Mouse (Mus musculus): ENCODE measurements around the gene Zfyve26. TPM values are rescaled to one million over a fixed set of nuclear protein-coding genes. Genes with fewer than 3 reads are reported as not detected.

The Zfyve26 gene
- polyA plus RNA-seq, 1 experiment from 2014 or later, result 19.4 TPM

GRCm38 (mm10) chr12:79292874-79293273 is 3.2 kb downstream of the Zfyve26 start:
- no peak overlapping the region for H3K4me2 ChIP-seq (replicated peaks; ENCODE audit: low read depth, low read length)
- no peak overlapping the region for H3K4me3 ChIP-seq (ENCODE audit: low read length)
- no peak overlapping the region for H3K9ac ChIP-seq (ENCODE audit: low read depth, low read length)
- WGBS, result 82% methylated on average over 6 of the region's 6 CpGs
- 0 out of 2 replicates have a peak, but pooled peaks cover 3% of the 10 kb centered on the region for H3K4me1 ChIP-seq (ENCODE audit: control insufficient read depth, insufficient read depth, low read length)
- no peaks in the 10 kb centered on the region for H3K9me3 ChIP-seq (ENCODE audit: control insufficient read depth, low read length)
- peaks cover 27% of the 10 kb centered on the region for H3K36me3 ChIP-seq (ENCODE audit: control insufficient read depth, insufficient read depth, low read length)
- no peak for ATAC-seq (ENCODE audit: low FRiP score, low TSS enrichment)
- H3K27me3 ChIP-seq (ENCODE audit: control insufficient read depth, insufficient read depth, low read length), result no peaks in the 10 kb centered on the region
- no peak overlapping the region for H3K27ac ChIP-seq (ENCODE audit: low read depth, low read length)

GRCm38 (mm10) chr12:79282595-79282994 is 13.5 kb downstream of the Zfyve26 start:
- Histone ChIP-seq H3K4me3 (ENCODE audit: low read length) (no peak overlapping the region), H3K4me2 (replicated peaks; ENCODE audit: low read depth, low read length) (no peak overlapping the region), H3K27me3 (ENCODE audit: control insufficient read depth, insufficient read depth, low read length) (no peaks in the 10 kb centered on the region), H3K9ac (ENCODE audit: low read depth, low read length) (no peak overlapping the region), H3K36me3 (ENCODE audit: control insufficient read depth, insufficient read depth, low read length) (peaks cover 89% of the 10 kb centered on the region), H3K4me1 (ENCODE audit: control insufficient read depth, insufficient read depth, low read length) (no peaks in the 10 kb centered on the region), H3K9me3 (ENCODE audit: control insufficient read depth, low read length) (no peaks in the 10 kb centered on the region), H3K27ac (ENCODE audit: low read depth, low read length) (no peak overlapping the region)
- ATAC-seq (ENCODE audit: low FRiP score, low TSS enrichment), result no peak
- WGBS, result 88% methylated on average over 8 of the region's 8 CpGs

GRCm38 (mm10) chr12:79279513-79280115 is 16.5 kb downstream of the Zfyve26 start:
- Histone ChIP-seq H3K36me3 (ENCODE audit: control insufficient read depth, insufficient read depth, low read length) (peaks cover 87% of the 10 kb centered on the region), H3K27ac (ENCODE audit: low read depth, low read length) (no peak overlapping the region)

GRCm38 (mm10) chr12:79272604-79273003 is 23.5 kb downstream of the Zfyve26 start:
- Histone ChIP-seq H3K36me3 (ENCODE audit: control insufficient read depth, insufficient read depth, low read length) (peaks cover 89% of the 10 kb centered on the region), H3K9me3 (ENCODE audit: control insufficient read depth, low read length) (no peaks in the 10 kb centered on the region), H3K27ac (ENCODE audit: low read depth, low read length) (no peak overlapping the region), H3K4me1 (ENCODE audit: control insufficient read depth, insufficient read depth, low read length) (no peaks in the 10 kb centered on the region), H3K27me3 (ENCODE audit: control insufficient read depth, insufficient read depth, low read length) (no peaks in the 10 kb centered on the region), H3K4me3 (ENCODE audit: low read length) (no peak overlapping the region), H3K4me2 (replicated peaks; ENCODE audit: low read depth, low read length) (no peak overlapping the region), H3K9ac (ENCODE audit: low read depth, low read length) (no peak overlapping the region)
- no peak for ATAC-seq (ENCODE audit: low FRiP score, low TSS enrichment)
- 88% methylated on average over 4 of the region's 4 CpGs for WGBS

More at GRCm38 (mm10) chr12:79279513-79280115, 16.5 kb downstream of the Zfyve26 start:
- Histone ChIP-seq H3K9ac (ENCODE audit: low read depth, low read length) (no peak overlapping the region), H3K4me2 (replicated peaks; ENCODE audit: low read depth, low read length) (no peak overlapping the region), H3K4me1 (ENCODE audit: control insufficient read depth, insufficient read depth, low read length) (no peaks in the 10 kb centered on the region), H3K9me3 (ENCODE audit: control insufficient read depth, low read length) (no peaks in the 10 kb centered on the region), H3K4me3 (ENCODE audit: low read length) (no peak overlapping the region), H3K27me3 (ENCODE audit: control insufficient read depth, insufficient read depth, low read length) (no peaks in the 10 kb centered on the region)
- 95% methylated on average over 13 of the region's 13 CpGs for WGBS
- ATAC-seq (ENCODE audit: low FRiP score, low TSS enrichment), result no peak

- no peak overlapping the region for H3K4me3 ChIP-seq (ENCODE audit: low read length)
- no peaks in the 10 kb centered on the region for H3K4me1 ChIP-seq (ENCODE audit: control insufficient read depth, insufficient read depth, low read length)
- H3K36me3 ChIP-seq (ENCODE audit: control insufficient read depth, insufficient read depth, low read length), result peaks cover 66% of the 10 kb centered on the region
- no peak overlapping the region for H3K4me2 ChIP-seq (replicated peaks; ENCODE audit: low read depth, low read length)
- no peak overlapping the region for H3K9ac ChIP-seq (ENCODE audit: low read depth, low read length)
- no peaks in the 10 kb centered on the region for H3K27me3 ChIP-seq (ENCODE audit: control insufficient read depth, insufficient read depth, low read length)
- H3K9me3 ChIP-seq (ENCODE audit: control insufficient read depth, low read length), result no peaks in the 10 kb centered on the region
- no peak overlapping the region for H3K27ac ChIP-seq (ENCODE audit: low read depth, low read length)
- 49% methylated on average over 5 of the region's 5 CpGs for WGBS
- no peak for ATAC-seq (ENCODE audit: low FRiP score, low TSS enrichment)
Measured at GRCm38 (mm10) chr12:79261035-79261434, 35.1 kb downstream of the Zfyve26 start.

- no peak for ATAC-seq (ENCODE audit: low FRiP score, low TSS enrichment)
- H3K27ac ChIP-seq (ENCODE audit: low read depth, low read length), result no peak overlapping the region
- no peaks in the 10 kb centered on the region for H3K9me3 ChIP-seq (ENCODE audit: control insufficient read depth, low read length)
- H3K9ac ChIP-seq (ENCODE audit: low read depth, low read length), result no peak overlapping the region
- no peak overlapping the region for H3K4me2 ChIP-seq (replicated peaks; ENCODE audit: low read depth, low read length)
- no peaks in the 10 kb centered on the region for H3K4me1 ChIP-seq (ENCODE audit: control insufficient read depth, insufficient read depth, low read length)
- peaks cover 62% of the 10 kb centered on the region for H3K36me3 ChIP-seq (ENCODE audit: control insufficient read depth, insufficient read depth, low read length)
- 82% methylated on average over 2 of the region's 2 CpGs for WGBS
- no peak overlapping the region for H3K4me3 ChIP-seq (ENCODE audit: low read length)
- H3K27me3 ChIP-seq (ENCODE audit: control insufficient read depth, insufficient read depth, low read length), result no peaks in the 10 kb centered on the region
Measured at GRCm38 (mm10) chr12:79260154-79260553, 36.0 kb downstream of the Zfyve26 start.

GRCm38 (mm10) chr12:79254975-79255374 is 41.1 kb downstream of the Zfyve26 start:
- WGBS, result 94% methylated on average over 10 of the region's 10 CpGs
- Histone ChIP-seq H3K9me3 (ENCODE audit: control insufficient read depth, low read length) (no peaks in the 10 kb centered on the region), H3K27ac (ENCODE audit: low read depth, low read length) (no peak overlapping the region), H3K36me3 (ENCODE audit: control insufficient read depth, insufficient read depth, low read length) (peaks cover 59% of the 10 kb centered on the region), H3K27me3 (ENCODE audit: control insufficient read depth, insufficient read depth, low read length) (no peaks in the 10 kb centered on the region), H3K4me1 (ENCODE audit: control insufficient read depth, insufficient read depth, low read length) (no peaks in the 10 kb centered on the region), H3K9ac (ENCODE audit: low read depth, low read length) (no peak overlapping the region), H3K4me3 (ENCODE audit: low read length) (no peak overlapping the region), H3K4me2 (replicated peaks; ENCODE audit: low read depth, low read length) (no peak overlapping the region)
- no peak for ATAC-seq (ENCODE audit: low FRiP score, low TSS enrichment)

GRCm38 (mm10) chr12:79253294-79254053 is 42.6 kb downstream of the Zfyve26 start:
- Histone ChIP-seq H3K4me2 (replicated peaks; ENCODE audit: low read depth, low read length) (no peak overlapping the region), H3K4me1 (ENCODE audit: control insufficient read depth, insufficient read depth, low read length) (no peaks in the 10 kb centered on the region), H3K36me3 (ENCODE audit: control insufficient read depth, insufficient read depth, low read length) (peaks cover 67% of the 10 kb centered on the region), H3K27me3 (ENCODE audit: control insufficient read depth, insufficient read depth, low read length) (no peaks in the 10 kb centered on the region), H3K4me3 (ENCODE audit: low read length) (no peak overlapping the region), H3K9me3 (ENCODE audit: control insufficient read depth, low read length) (no peaks in the 10 kb centered on the region), H3K9ac (ENCODE audit: low read depth, low read length) (no peak overlapping the region), H3K27ac (ENCODE audit: low read depth, low read length) (no peak overlapping the region)
- WGBS, result 74% methylated on average over 9 of the region's 9 CpGs
- ATAC-seq (ENCODE audit: low FRiP score, low TSS enrichment), result peak; percentile 77; the same call in 1 of the 2 replicates

- Histone ChIP-seq H3K36me3 (ENCODE audit: control insufficient read depth, insufficient read depth, low read length) (peaks cover 78% of the 10 kb centered on the region), H3K27me3 (ENCODE audit: control insufficient read depth, insufficient read depth, low read length) (no peaks in the 10 kb centered on the region), H3K4me3 (ENCODE audit: low read length) (no peak overlapping the region), H3K9me3 (ENCODE audit: control insufficient read depth, low read length) (no peaks in the 10 kb centered on the region), H3K4me1 (ENCODE audit: control insufficient read depth, insufficient read depth, low read length) (no peaks in the 10 kb centered on the region), H3K27ac (ENCODE audit: low read depth, low read length) (no peak overlapping the region), H3K9ac (ENCODE audit: low read depth, low read length) (no peak overlapping the region), H3K4me2 (replicated peaks; ENCODE audit: low read depth, low read length) (no peak overlapping the region)
- WGBS, result 89% methylated on average over 3 of the region's 3 CpGs
- ATAC-seq (ENCODE audit: low FRiP score, low TSS enrichment), result no peak
Measured at GRCm38 (mm10) chr12:79248110-79248509, 48.0 kb downstream of the Zfyve26 start.
